Mouse (Mus musculus): ENCODE results near the gene F13a1.

DNA sequence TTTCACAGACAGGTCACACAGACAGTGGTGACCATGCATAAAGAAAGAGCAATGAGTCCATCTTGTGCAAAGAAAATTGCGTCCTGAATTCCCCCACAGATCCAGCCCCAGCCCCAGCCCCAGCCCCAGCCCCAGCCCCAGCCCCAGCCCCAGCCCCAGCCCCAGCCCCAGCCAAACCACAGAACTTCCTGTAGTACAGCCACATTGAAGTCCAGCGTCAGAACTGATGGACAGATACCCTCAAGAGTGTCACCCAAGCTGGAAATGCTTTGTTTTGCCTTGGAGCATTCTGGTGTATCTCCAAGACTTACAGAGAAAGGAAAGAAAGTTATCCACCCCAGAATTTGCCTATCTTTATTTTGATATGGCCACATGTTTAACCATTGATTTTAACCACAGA, 413 bp downstream of the F13a1 start:
- TF ChIP-seq MEF2A (IDR thresholded peaks at IDR 0.05; ENCODE audit: extremely low read depth, insufficient replicate concordance, low read depth, low read length, poor library complexity, severe bottlenecking) (no peak), POLR2AphosphoS5 (IDR thresholded peaks at IDR 0.05; ENCODE audit: borderline replicate concordance, low read depth, low read length) (no peak), CTCF (IDR thresholded peaks at IDR 0.05 in 2 of 3, conservative IDR thresholded peaks at IDR 0.05 in 1 of 3; ENCODE audit: control insufficient read depth in 1 of 3, insufficient read depth in 1 of 3, low read depth in 2 of 3, low read length in 3 of 3, poor library complexity in 1 of 3, severe bottlenecking in 1 of 3) (no peak), EP300 (IDR thresholded peaks at IDR 0.05; ENCODE audit: low read depth in 1 of 2, low read length in 2 of 2) (no peak), USF1 (IDR thresholded peaks at IDR 0.05; ENCODE audit: low read depth, low read length) (no peak), POLR2A (IDR thresholded peaks at IDR 0.05; ENCODE audit: control insufficient read depth in 1 of 2, insufficient read depth in 1 of 2, low read depth in 1 of 2, low read length in 2 of 2, poor library complexity in 1 of 2) (no peak), JUND (IDR thresholded peaks at IDR 0.05; ENCODE audit: low read depth, low read length) (no peak), ZMIZ1 (IDR thresholded peaks at IDR 0.05; ENCODE audit: low read depth, low read length) (no peak), CHD1 (IDR thresholded peaks at IDR 0.05; ENCODE audit: low read depth, low read length) (no peak), GABPA (IDR thresholded peaks at IDR 0.05; ENCODE audit: low read depth, low read length) (no peak), ETS1 (IDR thresholded peaks at IDR 0.05; ENCODE audit: low read depth, low read length) (no peak)
